Mouse (Mus musculus): ENCODE measurements at regions not wholly inside any gene's neighbourhood (a gene's known extent, or its start where the extent isn't known, plus 50 kb on each side); places are given as distances from the start of the nearest gene placed in this dataset.

DNA sequence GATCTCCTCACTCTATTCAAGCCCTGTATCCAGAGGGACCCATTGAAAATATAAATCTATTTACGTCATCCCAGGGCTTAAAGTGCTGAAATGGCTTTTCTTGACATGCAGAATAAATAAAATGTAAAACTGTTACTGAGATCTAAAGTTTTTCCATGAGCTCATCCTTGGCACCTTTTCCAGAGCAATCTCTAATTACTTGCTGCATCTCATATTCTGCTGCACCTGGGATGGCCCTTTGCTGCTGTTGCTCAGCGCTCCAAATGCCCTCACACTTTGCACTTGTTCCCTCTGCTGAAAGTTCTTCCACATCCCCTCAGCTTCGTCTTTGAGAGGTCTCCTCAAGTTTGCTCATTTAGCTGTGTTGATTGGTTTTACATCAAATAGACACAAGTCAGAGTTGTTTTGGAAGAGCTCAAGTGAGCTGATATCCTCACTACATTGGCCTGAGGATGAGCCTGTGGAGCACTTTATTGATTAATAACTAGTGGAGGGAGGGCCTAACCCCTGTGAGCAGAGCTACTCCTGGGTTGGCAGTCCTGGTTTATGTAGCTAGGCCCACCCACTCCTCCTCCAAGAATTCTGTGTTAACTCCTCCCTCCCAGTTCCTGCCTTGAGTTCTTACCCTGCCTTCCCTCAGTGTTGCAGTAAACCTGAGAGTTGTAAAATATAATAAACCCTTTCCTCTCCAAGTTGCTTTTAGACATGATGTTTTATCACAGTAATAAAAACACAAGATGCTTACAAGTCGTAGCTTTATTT lies 681.2 kb upstream of the Nr3c2 start:
- no peak overlapping the region for H3K27ac ChIP-seq (replicated peaks)
- H3K9me3 ChIP-seq = no peaks in the 10 kb centered on the region
- 66% methylated on average over 4 of the region's 4 CpGs for WGBS
- no peak overlapping the region for H3K4me3 ChIP-seq
- ATAC-seq (ENCODE audit: extremely low read depth, insufficient number of reproducible peaks, low FRiP score, low TSS enrichment) = no peak
- H3K36me3 ChIP-seq = no peaks in the 10 kb centered on the region
- no peaks in the 10 kb centered on the region for H3K4me1 ChIP-seq
- H3K27me3 ChIP-seq (replicated peaks) = no peaks in the 10 kb centered on the region
- no peak overlapping the region for H3K4me2 ChIP-seq
- H3K9ac ChIP-seq = no peak overlapping the region

DNA sequence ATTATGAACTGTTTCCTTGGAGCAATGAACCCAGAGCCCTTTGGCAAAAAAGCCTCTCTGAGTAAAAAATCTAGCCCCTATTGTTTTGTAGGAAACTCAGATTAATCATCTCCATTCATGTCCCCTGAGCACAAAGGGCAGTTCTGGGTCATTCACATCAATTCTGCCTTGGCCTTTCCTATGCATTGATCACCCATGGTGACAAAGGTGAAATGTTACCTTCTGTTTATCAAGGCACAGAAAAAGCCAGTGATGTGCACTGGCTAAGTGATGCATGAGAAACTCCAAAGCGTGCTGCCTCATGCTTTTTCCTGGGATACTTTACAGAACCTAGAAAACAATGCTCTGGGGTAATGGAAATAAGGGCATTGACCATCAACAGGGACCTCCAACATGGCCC lies 668.4 kb upstream of the Nr3c2 start:
- 71% methylated on average over 1 of the region's 1 CpGs for WGBS
- no peaks in the 10 kb centered on the region for H3K27me3 ChIP-seq (replicated peaks)

DNA sequence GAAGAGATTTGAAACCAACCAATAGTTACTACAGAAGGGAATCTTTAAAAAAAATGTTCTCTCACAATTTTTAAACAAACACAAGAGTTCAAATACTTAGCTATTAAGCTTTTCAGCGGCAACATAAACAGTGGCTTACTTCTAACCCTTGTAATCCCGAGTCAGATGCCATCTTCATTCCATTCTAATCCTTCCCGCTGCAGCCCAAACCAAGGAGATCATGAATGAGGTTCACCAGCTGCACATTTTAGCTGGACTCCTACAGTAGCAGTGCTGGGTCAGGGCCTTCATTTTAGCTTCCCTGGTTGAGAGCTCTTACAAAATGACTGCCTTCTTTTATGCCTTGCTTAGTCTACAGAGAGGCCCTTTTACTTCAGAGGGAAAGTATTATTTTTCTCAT lies 650.0 kb upstream of the Nr3c2 start:
- no peaks in the 10 kb centered on the region for H3K27me3 ChIP-seq (replicated peaks)
- WGBS = 75% methylated on average over 3 of the region's 3 CpGs

More for the DNA sequence above, 668.4 kb upstream of the Nr3c2 start:
- Histone ChIP-seq H3K9me3 (no peaks in the 10 kb centered on the region), H3K27ac (replicated peaks) (no peak overlapping the region), H3K36me3 (no peaks in the 10 kb centered on the region), H3K4me2 (no peak overlapping the region), H3K4me3 (no peak overlapping the region), H3K4me1 (no peaks in the 10 kb centered on the region), H3K9ac (no peak overlapping the region)
- no peak for ATAC-seq (ENCODE audit: extremely low read depth, insufficient number of reproducible peaks, low FRiP score, low TSS enrichment)

DNA sequence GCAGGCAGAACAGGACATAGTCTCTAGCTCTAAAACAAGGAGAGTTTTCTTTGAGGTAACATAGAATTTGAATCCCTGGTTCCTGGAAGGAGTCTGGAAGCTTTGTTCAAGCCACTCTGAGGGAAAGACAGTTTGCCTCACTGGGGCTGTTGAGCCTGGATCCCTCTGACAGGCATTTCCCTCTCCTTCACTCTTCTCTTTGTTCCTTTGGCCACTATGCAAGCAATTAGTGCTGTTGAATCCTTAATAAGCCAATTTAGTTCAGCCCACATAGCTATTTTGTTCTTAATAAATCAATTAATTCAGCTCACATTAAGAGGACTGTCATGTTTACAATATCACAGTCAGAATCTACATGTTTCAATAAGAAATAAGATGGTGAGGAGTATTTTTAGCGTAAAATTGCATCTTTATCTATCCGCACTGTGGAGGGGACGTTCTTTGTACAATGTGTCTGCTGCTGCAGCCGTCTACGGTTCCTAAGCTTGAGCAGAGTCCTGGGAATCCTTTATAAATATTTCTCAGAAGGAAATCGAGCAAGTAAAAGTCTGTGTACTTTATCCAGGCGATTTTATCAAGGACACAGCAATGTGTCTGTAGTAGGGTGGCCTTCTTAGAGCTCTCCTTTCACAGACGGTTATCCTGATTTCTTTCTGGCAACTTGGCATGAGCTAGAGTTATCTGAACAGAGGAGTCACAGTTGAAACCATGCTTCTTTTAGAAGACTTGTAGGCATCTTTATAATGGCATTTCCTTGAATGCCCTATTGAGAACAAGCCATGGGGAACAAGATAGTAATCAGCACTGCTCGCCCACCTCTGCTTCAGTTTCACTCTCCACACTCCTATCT lies 646.9 kb upstream of the Nr3c2 start:
- H3K27me3 ChIP-seq (replicated peaks) = no peaks in the 10 kb centered on the region
- 67% methylated on average over 9 of the region's 9 CpGs for WGBS
- H3K4me1 ChIP-seq = no peaks in the 10 kb centered on the region
- H3K36me3 ChIP-seq = no peaks in the 10 kb centered on the region
- no peaks in the 10 kb centered on the region for H3K9me3 ChIP-seq
- no peak overlapping the region for H3K9ac ChIP-seq
- H3K4me3 ChIP-seq = no peak overlapping the region
- no peak overlapping the region for H3K27ac ChIP-seq (replicated peaks)
- ATAC-seq (ENCODE audit: extremely low read depth, insufficient number of reproducible peaks, low FRiP score, low TSS enrichment) = no peak
- H3K4me2 ChIP-seq = no peak overlapping the region

More for the DNA sequence above, 650.0 kb upstream of the Nr3c2 start:
- no peak overlapping the region for H3K9ac ChIP-seq
- no peak overlapping the region for H3K4me2 ChIP-seq
- no peak overlapping the region for H3K27ac ChIP-seq (replicated peaks)
- no peak overlapping the region for H3K4me3 ChIP-seq
- no peaks in the 10 kb centered on the region for H3K9me3 ChIP-seq
- no peaks in the 10 kb centered on the region for H3K4me1 ChIP-seq
- ATAC-seq (ENCODE audit: extremely low read depth, insufficient number of reproducible peaks, low FRiP score, low TSS enrichment) = no peak
- H3K36me3 ChIP-seq = no peaks in the 10 kb centered on the region

All from heart, embryonic 13.5 days (tissue).